Mouse (Mus musculus) testis, adult 2 months (tissue): ENCODE measurements around the gene Gm20388.

ENCODE experiments used
- CTCF ChIP-seq: fragments of 200-500 bp; IDR thresholded peaks from 2 replicates; pipeline ENCODE4 v1.5.1; 2012; ENCODE audit warnings: low read depth, mild to moderate bottlenecking, inconsistent platforms, low read length, moderate library complexity; ENCODE audit not compliant: control insufficient read depth, insufficient read depth, insufficient replicate concordance
- POLR2A ChIP-seq: fragments of 200-500 bp; IDR thresholded peaks from 2 replicates; pipeline ENCODE4 v1.6.1; 2012; ENCODE audit warnings: low read depth, mild to moderate bottlenecking, inconsistent platforms, low read length, moderate library complexity; ENCODE audit not compliant: control insufficient read depth

- TF ChIP-seq POLR2A (no peak), CTCF (no peak)
Observed at GRCm38 (mm10) chr8:121896476-121897145, 1986.0 kb downstream of the Gm20388 start.
